Mouse (Mus musculus) spleen, adult 2 months (tissue): ENCODE measurements at regions not wholly inside any gene's neighbourhood (a gene's known extent, or its start where the extent isn't known, plus 50 kb on each side); places are given as distances from the start of the nearest gene placed in this dataset.

Experiments used
- DNase-seq, 2 experiments: peaks; one replicate each; pipeline versions ENCODE4 v3.0.0 to v3.0.0-alpha.2; 2012 to 2021; ENCODE audit warnings: low spot score in 2 of 2, low read depth in 1 of 2
- H3K27ac ChIP-seq: fragments of 200-500 bp; 2 replicates; pipeline ENCODE4 v1.5.1; 2012; ENCODE audit warnings: low read length, inconsistent platforms; ENCODE audit not compliant: insufficient read depth
- H3K27me3 ChIP-seq: fragments of 200-500 bp; 2 replicates; pipeline ENCODE4 v1.6.1; 2012; ENCODE audit warnings: mild to moderate bottlenecking, moderate library complexity, low read length, inconsistent platforms; ENCODE audit not compliant: control insufficient read depth, insufficient read depth
- H3K36me3 ChIP-seq: fragments of 200-500 bp; 2 replicates; pipeline ENCODE4 v1.6.1; 2012; ENCODE audit warnings: mild to moderate bottlenecking, low read length, inconsistent platforms; ENCODE audit not compliant: control insufficient read depth, insufficient read depth
- H3K4me1 ChIP-seq: fragments of 200-500 bp; 2 replicates; pipeline ENCODE4 v1.6.1; 2011; ENCODE audit warnings: inconsistent platforms; ENCODE audit not compliant: control insufficient read depth, insufficient read depth, insufficient read length
- H3K4me3 ChIP-seq: fragments of 200-500 bp; 2 replicates; pipeline ENCODE4 v1.5.1; 2011; ENCODE audit warnings: mild to moderate bottlenecking, inconsistent platforms; ENCODE audit not compliant: insufficient read depth, insufficient read length; ENCODE audit errors: extremely low read depth
- CTCF ChIP-seq: fragments of 200-500 bp; IDR thresholded peaks from 2 replicates; pipeline ENCODE4 v1.5.1; 2011; ENCODE audit warnings: mild to moderate bottlenecking, inconsistent platforms; ENCODE audit not compliant: insufficient read depth, insufficient read length, insufficient replicate concordance; ENCODE audit errors: extremely low read depth
- POLR2A ChIP-seq: fragments of 200-500 bp; IDR thresholded peaks from 2 replicates; pipeline ENCODE4 v1.6.1; 2011; ENCODE audit warnings: low read depth, low read length, inconsistent platforms
- WGBS: fragments of 180-500 bp; shearing (Covaris S2); methylation state at CpG from one replicate; pipeline ENCODE4 v1.1.7; 2018; 5-methylcytosine and 5-hydroxymethylcytosine counted together

- Histone ChIP-seq H3K36me3 (no peaks in the 10 kb centered on the region), H3K4me1 (no peaks in the 10 kb centered on the region), H3K27me3 (no peaks in the 10 kb centered on the region), H3K4me3 (no peak overlapping the region), H3K27ac (no peak overlapping the region)
- DNase-seq: no peak
- TF ChIP-seq CTCF: no peak
- TF ChIP-seq POLR2A: no peak
- WGBS: 70% methylated on average over 11 of the region's 11 CpGs
These were observed 118.2 kb upstream of the Ednrb start for GRCm38 (mm10) chr14:103962303-103962881.

GRCm38 (mm10) chr14:103951899-103952298 lies 107.7 kb upstream of the Ednrb start:
- H3K36me3 ChIP-seq: no peaks in the 10 kb centered on the region
- no peak for DNase-seq
- H3K27ac ChIP-seq: no peak overlapping the region
- no peaks in the 10 kb centered on the region for H3K27me3 ChIP-seq
- no peak overlapping the region for H3K4me3 ChIP-seq
- WGBS: 94% methylated on average over 6 of the region's 6 CpGs
- no peaks in the 10 kb centered on the region; the same call in 1 of the 2 replicates for H3K4me1 ChIP-seq
- TF ChIP-seq POLR2A (no peak), CTCF (no peak)

- Histone ChIP-seq H3K36me3 (no peaks in the 10 kb centered on the region), H3K27ac (no peak overlapping the region), H3K4me3 (no peak overlapping the region), H3K4me1 (peaks cover 5% of the 10 kb centered on the region; the same call in 1 of the 2 replicates), H3K27me3 (no peaks in the 10 kb centered on the region)
- no peak for TF ChIP-seq POLR2A
- no peak for DNase-seq
- WGBS: 5% methylated on average over 6 of the region's 6 CpGs
These were observed 105.7 kb upstream of the Ednrb start for GRCm38 (mm10) chr14:103949950-103950349.

- H3K4me3 ChIP-seq: no peak overlapping the region
- DNase-seq: no peak
- no peaks in the 10 kb centered on the region for H3K36me3 ChIP-seq
- H3K27ac ChIP-seq: no peak overlapping the region
- no peaks in the 10 kb centered on the region for H3K27me3 ChIP-seq
- TF ChIP-seq CTCF: no peak
- TF ChIP-seq POLR2A: no peak
- H3K4me1 ChIP-seq: peaks cover 5% of the 10 kb centered on the region; the same call in 1 of the 2 replicates
- WGBS: 79% methylated on average over 3 of the region's 3 CpGs
These were observed 104.0 kb upstream of the Ednrb start for GRCm38 (mm10) chr14:103948026-103948777.

- no peaks in the 10 kb centered on the region for H3K27me3 ChIP-seq
- WGBS: 2% methylated on average over 1 of the region's 1 CpGs
- no peak for DNase-seq
- H3K27ac ChIP-seq: no peak overlapping the region
- TF ChIP-seq CTCF: no peak
- TF ChIP-seq POLR2A: no peak
- no peak overlapping the region for H3K4me3 ChIP-seq
- peaks cover 5% of the 10 kb centered on the region; the same call in 1 of the 2 replicates for H3K4me1 ChIP-seq
- no peaks in the 10 kb centered on the region for H3K36me3 ChIP-seq
These were observed 101.6 kb upstream of the Ednrb start for GRCm38 (mm10) chr14:103945753-103946152.

GRCm38 (mm10) chr14:103939867-103940266 lies 95.7 kb upstream of the Ednrb start:
- Histone ChIP-seq H3K27ac (no peak overlapping the region), H3K4me1 (no peaks in the 10 kb centered on the region), H3K27me3 (no peaks in the 10 kb centered on the region), H3K4me3 (no peak overlapping the region), H3K36me3 (no peaks in the 10 kb centered on the region)
- TF ChIP-seq CTCF: no peak
- no peak for TF ChIP-seq POLR2A
- WGBS: 66% methylated on average over 3 of the region's 3 CpGs
- DNase-seq: no peak

GRCm38 (mm10) chr14:103938937-103939336 lies 94.7 kb upstream of the Ednrb start:
- Histone ChIP-seq H3K27me3 (no peaks in the 10 kb centered on the region), H3K4me3 (no peak overlapping the region), H3K27ac (no peak overlapping the region), H3K4me1 (no peaks in the 10 kb centered on the region), H3K36me3 (no peaks in the 10 kb centered on the region)
- no peak for TF ChIP-seq CTCF
- no peak for TF ChIP-seq POLR2A
- no peak for DNase-seq
- 54% methylated on average over 5 of the region's 5 CpGs for WGBS
